Mouse (Mus musculus) midbrain, embryonic 13.5 days (tissue): Measurements from ENCODE around the gene Idh2. TPM values are rescaled to one million over a fixed set of nuclear protein-coding genes. Genes with fewer than 3 reads are reported as not detected.
"Not testable (repeated sequence)": the region's sequence is repeated elsewhere in the genome, so short reads cannot be mapped to it uniquely, and the experiment has no call there.

Source experiments
- ATAC-seq: fragments of 200-750 bp; cut with Nextera tagmentation; 2 replicates; pipeline ENCODE4 v1.8.0; 2017; ENCODE audit warnings: mild to moderate bottlenecking, moderate TSS enrichment, moderate library complexity
- H3K27ac ChIP-seq: fragments of 300-500 bp; sonication (generic); 2 replicates; pipeline ENCODE4 v1.5.1; 2015; ENCODE audit warnings: inconsistent platforms, mild to moderate bottlenecking, moderate library complexity
- H3K27me3 ChIP-seq: fragments of 300-500 bp; sonication (generic); 2 replicates; pipeline ENCODE4 v1.6.1; 2015; ENCODE audit warnings: mild to moderate bottlenecking, inconsistent platforms
- H3K36me3 ChIP-seq: fragments of 300-500 bp; sonication (generic); 2 replicates; pipeline ENCODE4 v1.6.1; 2015; ENCODE audit warnings: mild to moderate bottlenecking, inconsistent platforms
- H3K4me1 ChIP-seq: fragments of 300-500 bp; sonication (generic); replicated peaks from 2 replicates; pipeline ENCODE4 v1.6.1; 2015; ENCODE audit warnings: inconsistent platforms
- H3K4me2 ChIP-seq: fragments of 300-500 bp; sonication (generic); replicated peaks from 2 replicates; pipeline ENCODE4 v1.6.1; 2015; ENCODE audit warnings: moderate library complexity, mild to moderate bottlenecking, inconsistent platforms
- H3K4me3 ChIP-seq: fragments of 300-500 bp; sonication (generic); replicated peaks from 2 replicates; pipeline ENCODE4 v1.5.1; 2015; ENCODE audit warnings: mild to moderate bottlenecking, inconsistent platforms
- H3K9ac ChIP-seq: fragments of 300-500 bp; sonication (generic); replicated peaks from 2 replicates; pipeline ENCODE4 v1.6.1; 2015; ENCODE audit warnings: mild to moderate bottlenecking, inconsistent platforms
- H3K9me3 ChIP-seq: fragments of 300-500 bp; sonication (generic); 2 replicates; pipeline ENCODE4 v1.6.1; 2016; ENCODE audit warnings: mild to moderate bottlenecking, inconsistent platforms
- WGBS: fragments of 180-500 bp; shearing (Covaris S2); methylation state at CpG from one replicate; pipeline ENCODE4 v1.1.7; 2015; 5-methylcytosine and 5-hydroxymethylcytosine counted together
- polyA plus RNA-seq: library from polyadenylated mRNA; unstranded; fragments of >200 nt; fragmentation: Nextera tagmentation; extraction: Ambion mirVana; gene quantifications from 2 replicates; pipeline ENCODE4 v1.2.1, GENCODE M21; 2015

Idh2 gene
- polyA plus RNA-seq, 1 experiment from 2014 or later = 296 TPM

GRCm38 (mm10) chr7:80052261-80052660 lies 62.9 kb downstream of the Idh2 start:
- peaks cover 55% of the 10 kb centered on the region for H3K4me1 ChIP-seq
- H3K27me3 ChIP-seq = no peaks in the 10 kb centered on the region
- peak; percentile 35; the same call in 1 of the 2 replicates for ATAC-seq
- H3K9me3 ChIP-seq = no peaks in the 10 kb centered on the region
- H3K4me3 ChIP-seq = no peak overlapping the region
- no peak overlapping the region for H3K9ac ChIP-seq
- no peaks in the 10 kb centered on the region for H3K36me3 ChIP-seq
- H3K27ac ChIP-seq = no peak overlapping the region
- WGBS = 74% methylated on average over 11 of the region's 11 CpGs
- no peak overlapping the region for H3K4me2 ChIP-seq

- no peak for ATAC-seq
- Histone ChIP-seq H3K4me1 (peaks cover 55% of the 10 kb centered on the region), H3K4me2 (no peak overlapping the region), H3K9ac (no peak overlapping the region), H3K27me3 (no peaks in the 10 kb centered on the region), H3K4me3 (no peak overlapping the region), H3K36me3 (no peaks in the 10 kb centered on the region), H3K9me3 (no peaks in the 10 kb centered on the region), H3K27ac (no peak overlapping the region)
- 84% methylated on average over 6 of the region's 6 CpGs for WGBS
Measured at GRCm38 (mm10) chr7:80051835-80052234, 63.4 kb downstream of the Idh2 start.

GRCm38 (mm10) chr7:80050382-80050781 lies 64.8 kb downstream of the Idh2 start:
- 100% methylated on average over 1 of the region's 1 CpGs for whole genome bisulfite sequencing
- not testable (repeated sequence) for H3K27me3 ChIP-seq, H3K4me2 ChIP-seq, H3K4me3 ChIP-seq, H3K36me3 ChIP-seq, H3K9ac ChIP-seq, H3K9me3 ChIP-seq, H3K27ac ChIP-seq, ATAC-seq
- H3K4me1 ChIP-seq = peaks cover 44% of the 10 kb centered on the region

- no peaks in the 10 kb centered on the region for H3K9me3 ChIP-seq
- no peaks in the 10 kb centered on the region for H3K27me3 ChIP-seq
- 67% methylated on average over 2 of the region's 2 CpGs for WGBS
- no peak overlapping the region for H3K4me3 ChIP-seq
- H3K4me2 ChIP-seq = no peak overlapping the region
- H3K36me3 ChIP-seq = no peaks in the 10 kb centered on the region
- H3K9ac ChIP-seq = no peak overlapping the region
- no peak for ATAC-seq
- H3K4me1 ChIP-seq = peaks cover 50% of the 10 kb centered on the region
- H3K27ac ChIP-seq = no peak overlapping the region
Measured at GRCm38 (mm10) chr7:80049746-80050145, 65.4 kb downstream of the Idh2 start.

- no peaks in the 10 kb centered on the region for H3K27me3 ChIP-seq
- no peak overlapping the region for H3K9ac ChIP-seq
- peaks cover 50% of the 10 kb centered on the region for H3K4me1 ChIP-seq
- H3K27ac ChIP-seq = no peak overlapping the region
- no peaks in the 10 kb centered on the region for H3K9me3 ChIP-seq
- no peak overlapping the region for H3K4me3 ChIP-seq
- H3K4me2 ChIP-seq = no peak overlapping the region
- no peak for ATAC-seq
- WGBS = 94% methylated on average over 4 of the region's 4 CpGs
- no peaks in the 10 kb centered on the region for H3K36me3 ChIP-seq
Measured at GRCm38 (mm10) chr7:80047041-80047440, 68.2 kb downstream of the Idh2 start.

Other genes with a start within 250 kb of the Idh2 start
- 51.8 and 53.4 TPM in 2 replicates for gene Ap3s2, start 194.7 kb downstream of the Idh2 start, polyA plus RNA-seq
- 18.4 and 18.7 TPM in 2 replicates for gene Arpin, start 180.0 kb downstream of the Idh2 start, polyA plus RNA-seq
- gene Zfp710, start 90.6 kb downstream of the Idh2 start, polyA plus RNA-seq = 21.3 and 25.1 TPM in 2 replicates
- 22.8 and 24.0 TPM in 2 replicates for gene Sema4b, start 71.4 kb upstream of the Idh2 start, polyA plus RNA-seq
- gene Cib1, start 117.4 kb upstream of the Idh2 start, polyA plus RNA-seq = 30.1 and 38.1 TPM in 2 replicates
- gene Gdpgp1, start 117.5 kb upstream of the Idh2 start, polyA plus RNA-seq = 4.2 and 4.3 TPM in 2 replicates
- 1.9 and 2.0 TPM in 2 replicates for gene Ttll13, start 131.0 kb upstream of the Idh2 start, polyA plus RNA-seq
- 63.8 and 64.3 TPM in 2 replicates for gene Ngrn, start 145.8 kb upstream of the Idh2 start, polyA plus RNA-seq
- gene Vps33b, start 154.3 kb upstream of the Idh2 start, polyA plus RNA-seq = 25.1 and 25.2 TPM in 2 replicates
- 75.2 and 78.9 TPM in 2 replicates for gene Prc1, start 179.1 kb upstream of the Idh2 start, polyA plus RNA-seq
- 13.6 and 16.5 TPM in 2 replicates for gene Rccd1, start 209.1 kb upstream of the Idh2 start, polyA plus RNA-seq
- gene Unc45a, start 225.6 kb upstream of the Idh2 start, polyA plus RNA-seq = 52.5 and 58.6 TPM in 2 replicates
- 22.6 and 26.4 TPM in 2 replicates for gene Hddc3, start 227.7 kb upstream of the Idh2 start, polyA plus RNA-seq